Mouse (Mus musculus) E14TG2a.4 (cell line): Measurements from ENCODE around the gene Tlr7.
A peak's percentile ranks its signal among the peaks of the same experiment; 100 is the strongest.
"Not testable (repeated sequence)": the region's sequence is repeated elsewhere in the genome, so short reads cannot be mapped to it uniquely, and the experiment has no call there.

ENCODE experiments used
- H3K27me3 ChIP-seq: 2 replicates; pipeline ENCODE4 v1.6.1; 2014; ENCODE audit warnings: low read length, control low read depth; ENCODE audit not compliant: insufficient read depth
- H3K36me3 ChIP-seq: 2 replicates; pipeline ENCODE4 v1.6.1; 2014; ENCODE audit warnings: low read length, control low read depth; ENCODE audit not compliant: insufficient read depth
- H3K4me1 ChIP-seq: replicated peaks from 2 replicates; pipeline ENCODE4 v1.6.1; 2014; ENCODE audit warnings: low read depth, low read length, control low read depth
- H3K4me3 ChIP-seq: replicated peaks from 2 replicates; pipeline ENCODE4 v1.5.1; 2014; ENCODE audit warnings: mild to moderate bottlenecking, low read length
- H3K9me3 ChIP-seq: 2 replicates; pipeline ENCODE4 v1.6.1; 2014; ENCODE audit warnings: low read length, control low read depth
- CTCF ChIP-seq: conservative IDR thresholded peaks from 2 replicates; pipeline ENCODE4 v1.5.1; 2014; ENCODE audit warnings: low read length
- NANOG ChIP-seq: IDR thresholded peaks from 2 replicates; pipeline ENCODE4 v1.6.1; 2014; ENCODE audit warnings: borderline replicate concordance, low read length, mixed read lengths
- POU5F1 ChIP-seq: IDR thresholded peaks from 2 replicates; pipeline ENCODE4 v1.6.1; 2014; ENCODE audit warnings: low read length, borderline replicate concordance

Tlr7 gene

DNA sequence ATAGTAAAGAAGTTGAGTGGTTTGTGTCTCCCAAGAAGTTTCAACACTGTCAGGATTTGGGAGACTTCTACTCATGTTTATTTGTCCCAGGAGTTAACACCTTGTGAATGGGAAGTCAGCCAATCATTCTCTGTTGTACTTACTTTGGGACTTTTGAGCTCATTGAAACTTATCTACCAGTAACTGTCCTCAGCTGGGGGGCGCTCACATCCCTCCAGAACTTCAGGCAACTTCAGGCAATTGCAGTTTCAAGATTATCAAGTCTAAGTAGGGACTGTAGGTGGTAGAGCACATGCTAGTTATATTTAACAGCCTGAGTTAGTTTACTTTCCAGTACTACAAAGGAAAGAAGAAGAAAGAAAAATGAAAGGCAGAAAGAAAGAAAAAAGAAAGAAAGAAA lies 6.6 kb downstream of the Tlr7 start:
- H3K36me3 ChIP-seq = no peaks in the 10 kb centered on the region
- H3K4me3 ChIP-seq = no peak overlapping the region
- no peaks in the 10 kb centered on the region for H3K27me3 ChIP-seq
- H3K9me3 ChIP-seq = no peaks in the 10 kb centered on the region
- TF ChIP-seq CTCF (no peak), POU5F1 (no peak), NANOG (no peak)
- H3K4me1 ChIP-seq = no peaks in the 10 kb centered on the region

DNA sequence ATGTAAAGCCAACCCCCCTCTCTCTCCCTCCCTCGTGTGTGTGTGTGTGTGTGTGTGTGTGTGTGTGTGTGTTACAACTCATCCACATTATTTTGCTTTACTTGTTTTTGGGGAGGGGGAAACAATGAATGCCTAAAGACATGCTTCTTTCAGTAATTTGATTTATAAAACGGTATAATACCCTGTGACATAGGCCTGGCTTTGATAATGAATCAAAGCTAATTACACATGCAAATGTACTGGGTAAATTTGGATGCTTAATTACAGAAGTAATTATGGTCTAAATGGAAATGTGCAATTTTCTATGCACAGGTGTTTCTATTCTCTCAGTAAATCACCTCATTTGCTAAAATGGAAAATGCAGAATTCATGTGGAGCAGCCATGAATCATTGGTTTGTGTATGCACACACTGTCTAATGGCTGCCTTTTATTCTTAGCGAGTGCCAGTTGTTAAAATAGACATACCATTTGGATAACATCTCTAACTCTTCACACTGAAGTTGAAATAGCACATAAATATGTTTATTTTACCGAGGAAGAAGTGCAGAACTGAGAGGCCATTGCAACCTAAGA lies 9.0 kb downstream of the Tlr7 start:
- H3K4me1 ChIP-seq = no peaks in the 10 kb centered on the region
- no peaks in the 10 kb centered on the region for H3K36me3 ChIP-seq
- no peaks in the 10 kb centered on the region for H3K27me3 ChIP-seq
- TF ChIP-seq POU5F1 = no peak
- TF ChIP-seq NANOG = no peak
- TF ChIP-seq CTCF = no peak
- no peak overlapping the region for H3K4me3 ChIP-seq
- no peaks in the 10 kb centered on the region for H3K9me3 ChIP-seq

DNA sequence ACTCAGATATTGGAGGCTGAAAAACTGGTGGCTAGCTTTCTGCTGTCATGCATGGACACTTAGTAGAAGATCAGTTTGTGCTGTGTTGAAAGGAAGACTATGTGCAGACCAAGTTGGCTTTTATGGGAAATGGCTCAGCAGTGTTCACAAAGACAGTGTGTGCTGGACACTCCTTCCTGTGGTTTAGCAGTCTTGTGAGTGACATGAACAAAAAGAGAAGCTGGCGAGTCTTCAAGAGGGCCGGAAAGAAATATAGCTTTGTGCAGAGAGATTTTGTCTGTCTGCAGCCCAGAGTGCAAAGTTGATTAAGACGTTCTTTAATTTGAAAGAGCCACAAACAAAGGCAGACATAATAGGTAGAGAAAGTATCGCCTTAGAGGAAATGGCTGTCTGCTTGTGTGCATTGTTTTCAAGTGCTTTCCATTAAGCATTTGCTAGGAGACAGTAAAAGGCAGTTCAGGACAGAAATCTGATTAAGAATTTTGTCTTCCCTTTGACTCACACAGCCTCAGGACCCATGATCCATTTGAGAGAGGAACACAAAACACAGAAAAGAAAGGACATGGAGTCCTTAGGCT lies 11.4 kb downstream of the Tlr7 start:
- Histone ChIP-seq H3K4me1 (no peaks in the 10 kb centered on the region), H3K36me3 (no peaks in the 10 kb centered on the region), H3K4me3 (no peak overlapping the region), H3K9me3 (no peaks in the 10 kb centered on the region), H3K27me3 (no peaks in the 10 kb centered on the region)
- TF ChIP-seq CTCF = no peak
- TF ChIP-seq NANOG = no peak
- no peak for TF ChIP-seq POU5F1

DNA sequence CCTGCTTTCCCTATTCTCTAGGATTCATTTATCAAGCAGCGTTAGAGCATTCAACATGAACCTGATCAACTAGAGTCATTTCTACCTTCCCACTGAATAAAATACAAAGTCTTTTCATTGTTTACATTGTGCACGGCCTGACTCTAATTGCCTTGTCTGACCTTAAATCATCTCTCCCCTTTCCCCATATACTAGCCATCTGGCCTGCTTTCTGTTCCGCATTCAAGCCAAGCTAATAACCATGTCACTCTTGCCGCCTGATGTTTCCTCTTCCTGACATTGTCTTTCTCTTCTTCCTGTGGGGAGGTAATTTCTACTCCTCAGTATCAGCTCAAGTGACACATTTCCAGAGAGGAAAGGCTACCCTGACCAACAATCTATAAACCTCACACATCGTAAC lies 14.6 kb downstream of the Tlr7 start:
- no peak for TF ChIP-seq POU5F1
- TF ChIP-seq CTCF = no peak
- TF ChIP-seq NANOG = no peak
- no peaks in the 10 kb centered on the region for H3K4me1 ChIP-seq
- no peak overlapping the region for H3K4me3 ChIP-seq
- H3K27me3 ChIP-seq = no peaks in the 10 kb centered on the region
- no peaks in the 10 kb centered on the region for H3K9me3 ChIP-seq
- no peaks in the 10 kb centered on the region for H3K36me3 ChIP-seq

DNA sequence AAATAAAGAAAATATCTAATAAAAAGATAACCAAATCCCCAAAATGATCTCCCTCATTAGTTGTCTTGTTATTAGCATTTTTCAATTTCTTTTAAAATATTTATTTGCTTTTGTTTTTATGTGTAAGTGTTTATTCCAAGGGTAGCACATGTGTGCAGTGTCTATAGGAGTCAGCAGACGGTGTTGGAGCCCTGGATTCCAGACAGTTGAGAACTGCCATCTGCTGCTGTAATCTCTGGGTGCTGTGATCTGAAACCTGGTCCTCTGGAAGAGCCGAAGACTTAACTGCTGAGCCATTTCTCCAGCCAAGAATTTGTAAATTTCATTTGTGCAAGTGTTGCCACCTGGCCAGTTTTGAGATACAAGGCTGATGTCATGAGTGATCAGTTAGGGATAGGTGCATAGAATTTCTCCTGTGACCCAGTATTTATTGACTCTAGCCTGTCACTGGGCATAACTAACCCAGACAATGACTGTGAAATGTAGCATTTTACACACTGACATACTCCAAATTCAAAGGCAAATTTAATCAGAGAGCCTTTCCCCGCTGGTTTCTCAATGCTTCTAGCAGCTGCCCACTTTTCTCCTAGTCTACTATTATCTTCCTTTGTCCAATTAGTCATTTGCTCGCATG lies 15.1 kb downstream of the Tlr7 start:
- TF ChIP-seq NANOG (no peak), CTCF (no peak)
- Histone ChIP-seq H3K4me1 (no peaks in the 10 kb centered on the region), H3K9me3 (no peaks in the 10 kb centered on the region), H3K36me3 (no peaks in the 10 kb centered on the region), H3K27me3 (no peaks in the 10 kb centered on the region), H3K4me3 (no peak overlapping the region)

DNA sequence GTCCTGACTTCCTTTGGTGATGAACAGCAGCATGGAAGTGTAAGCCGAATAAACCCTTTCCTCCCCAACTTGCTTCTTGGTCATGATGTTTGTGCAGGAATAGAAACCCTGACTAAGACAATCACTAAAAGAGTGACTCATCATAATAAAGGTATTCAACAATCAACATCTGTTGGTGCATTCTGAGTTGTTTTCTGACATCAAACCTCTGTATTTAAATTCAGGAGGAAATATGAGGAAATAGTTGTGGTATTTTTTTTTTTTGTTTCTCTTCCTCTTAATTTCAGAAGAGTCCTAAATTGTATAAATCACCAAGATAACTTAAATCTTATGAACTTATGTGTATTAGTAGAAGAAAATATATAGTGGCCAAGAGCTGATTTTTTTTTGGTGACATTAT lies 28.3 kb downstream of the Tlr7 start:
- not testable (repeated sequence) for H3K4me3 ChIP-seq, H3K27me3 ChIP-seq, H3K4me1 ChIP-seq, H3K36me3 ChIP-seq, H3K9me3 ChIP-seq

DNA sequence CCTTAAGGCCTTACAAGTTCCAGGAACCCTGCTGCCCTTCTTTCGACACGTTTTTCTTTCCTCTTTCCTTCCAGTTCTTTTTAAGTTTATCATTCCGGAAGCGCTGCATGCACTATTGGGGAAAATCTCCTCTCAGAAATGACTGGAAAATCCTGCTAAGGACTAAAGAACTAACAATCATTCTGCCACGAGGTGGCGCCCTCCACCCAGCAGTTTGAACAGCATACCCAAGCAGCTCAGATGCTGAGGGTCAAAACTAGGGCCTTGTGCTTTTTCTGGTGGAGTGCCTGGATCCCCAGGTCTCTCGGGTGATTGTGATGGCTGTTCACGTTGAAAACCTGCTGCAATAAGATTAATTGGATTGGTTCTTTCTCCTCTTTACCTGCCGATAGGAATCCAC lies 53.4 kb downstream of the Tlr7 start:
- H3K4me3 ChIP-seq = no peak overlapping the region
- TF ChIP-seq NANOG (no peak), CTCF (peak; percentile 36), POU5F1 (no peak)
- no peaks in the 10 kb centered on the region for H3K27me3 ChIP-seq
- no peaks in the 10 kb centered on the region for H3K36me3 ChIP-seq
- H3K4me1 ChIP-seq = no peaks in the 10 kb centered on the region
- no peaks in the 10 kb centered on the region for H3K9me3 ChIP-seq

DNA sequence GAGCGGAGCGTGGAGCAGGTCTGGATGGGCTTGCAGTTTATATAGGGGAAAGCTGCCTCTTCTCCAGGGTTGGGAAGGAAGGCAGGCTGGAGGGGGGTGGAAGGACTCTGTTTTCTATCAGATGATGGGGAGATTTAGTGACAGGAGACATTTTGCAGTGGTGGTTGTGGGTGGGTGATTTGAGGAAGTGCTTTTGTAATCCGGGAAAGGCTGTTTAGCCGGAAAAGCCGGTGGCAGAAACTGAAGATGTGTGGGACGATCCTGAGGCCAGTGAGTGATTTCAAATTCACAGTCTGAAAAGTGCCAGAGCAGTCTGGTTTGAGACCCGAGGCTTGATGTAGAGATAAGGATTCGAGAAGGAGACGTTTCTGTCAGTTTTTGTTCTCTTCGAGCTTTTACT lies 53.8 kb downstream of the Tlr7 start:
- Histone ChIP-seq H3K27me3 (no peaks in the 10 kb centered on the region), H3K4me1 (no peaks in the 10 kb centered on the region), H3K9me3 (no peaks in the 10 kb centered on the region), H3K36me3 (no peaks in the 10 kb centered on the region), H3K4me3 (no peak overlapping the region)
- TF ChIP-seq POU5F1 (no peak), NANOG (no peak), CTCF (no peak)

DNA sequence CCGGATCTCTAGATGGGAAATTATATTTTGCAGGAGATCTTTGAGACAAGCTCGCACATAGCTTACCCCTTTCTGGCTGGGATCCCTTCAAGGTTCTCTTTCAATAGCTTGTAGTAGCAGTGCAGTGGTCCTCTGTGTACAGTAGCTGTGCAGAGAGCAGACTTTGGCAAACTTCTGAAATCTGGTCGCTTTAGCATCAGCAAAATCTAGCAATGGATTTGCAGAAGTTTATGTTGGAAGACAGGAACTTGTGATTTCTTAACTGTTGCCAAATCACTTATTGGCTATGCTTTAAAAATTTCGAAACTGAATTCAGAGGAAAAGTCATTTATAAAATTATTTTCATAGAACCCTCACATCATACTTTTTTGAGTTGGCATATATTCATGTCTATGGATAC lies 66.3 kb downstream of the Tlr7 start, which contains the start of gene Tlr8:
Tlr8 (minus strand) TSS at position 244 of the 400 bp plus-strand sequence.
- Histone ChIP-seq H3K36me3 (no peaks in the 10 kb centered on the region), H3K9me3 (no peaks in the 10 kb centered on the region), H3K4me3 (no peak within 1 kb of the TSS), H3K4me1 (no peaks in the 10 kb centered on the region), H3K27me3 (no peaks in the 10 kb centered on the region)
- TF ChIP-seq CTCF = no peak
- no peak for TF ChIP-seq POU5F1
- no peak for TF ChIP-seq NANOG
